ENCODE assay signal across 18 mouse cellular contexts in the genomic region with DNA sequence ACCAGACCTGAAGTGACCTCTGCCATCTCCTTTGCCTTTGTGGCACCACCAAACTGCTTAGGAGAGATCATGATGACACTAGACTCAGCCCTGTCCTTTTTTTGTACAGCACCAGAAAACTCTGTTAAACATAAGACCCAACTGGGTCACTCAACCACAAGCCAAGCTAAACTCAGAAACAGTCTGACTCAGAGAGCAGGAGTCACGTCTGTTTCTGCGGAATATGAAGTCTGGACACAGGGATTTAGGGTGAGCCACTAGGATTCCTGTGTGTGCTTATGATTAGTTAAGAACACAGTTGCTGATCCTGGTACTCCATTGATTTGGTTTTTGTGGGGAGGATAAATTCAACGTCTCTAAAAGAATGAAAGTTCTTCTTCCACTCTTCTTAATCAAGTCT. TPM values are rescaled to one million over a fixed set of nuclear protein-coding genes. Genes with fewer than 3 reads are reported as not detected.
"Had no signal": no experiment of that assay in that cellular context is flagged by ENCODE, and none has a peak within 500 bp of the region (broad histone marks: within the 10 kb centered on the region; RNA-seq: fewer than 3 reads in every experiment).

No protein-coding gene starts in this region.

- DNase-seq: lung, adult 18-20 months; lung, embryonic 14.5 days; lung, postnatal 10 days; lung, postnatal 4 days; midbrain, embryonic 14.5 days; retina, postnatal 1 day; right cerebral cortex, adult 18-20 months; right cerebral cortex, postnatal 25 days; right cerebral cortex, postnatal 4 days; spleen, adult 18-20 months; thymus, adult 18-20 months; thymus, postnatal 14 days; thymus, postnatal 36 days had no signal

- H3K27me3 ChIP-seq: midbrain, embryonic 12.5 days; neural tube, embryonic 12.5 days had no signal

- H3K4me2 ChIP-seq: lung, embryonic 14.5 days; midbrain, embryonic 12.5 days; neural tube, embryonic 12.5 days had no signal

- H3K9me3 ChIP-seq: midbrain, embryonic 10.5 days; midbrain, embryonic 12.5 days; neural tube, embryonic 12.5 days had no signal

- H3K9ac ChIP-seq: lung, embryonic 14.5 days; midbrain, embryonic 12.5 days; neural tube, embryonic 12.5 days had no signal

- ATAC-seq: midbrain, embryonic 16.5 days had no signal

- H3K36me3 ChIP-seq: midbrain, embryonic 10.5 days; midbrain, embryonic 12.5 days; neural tube, embryonic 12.5 days had no signal

- H3K4me3 ChIP-seq: midbrain, embryonic 10.5 days; midbrain, embryonic 12.5 days; neural tube, embryonic 12.5 days had no signal

- H3K27ac ChIP-seq: midbrain, embryonic 10.5 days; midbrain, embryonic 12.5 days; neural tube, embryonic 12.5 days had no signal

RNA-seq across cellular contexts. Expression of a gene that starts 23.3 kb away (rescaled TPM):
- total RNA-seq: megakaryocyte-erythroid progenitor cell, adult 5-6 weeks had no signal
